Mouse (Mus musculus) thymus, adult 2 months (tissue): ENCODE results near the gene Ppp1r3a. TPM values are rescaled to one million over a fixed set of nuclear protein-coding genes. Genes with fewer than 3 reads are reported as not detected.
"Not testable (repeated sequence)": the region's sequence is repeated elsewhere in the genome, so short reads cannot be mapped to it uniquely, and the experiment has no call there.

ENCODE experiments used
- DNase-seq: peaks from one replicate; pipeline ENCODE4 v3.0.0; 2021
- H3K27ac ChIP-seq: fragments of 200-500 bp; 2 replicates; pipeline ENCODE4 v1.5.1; 2012; ENCODE audit warnings: low read length, control low read depth; ENCODE audit not compliant: control insufficient read depth, insufficient read depth
- H3K27me3 ChIP-seq: fragments of 200-500 bp; 2 replicates; pipeline ENCODE4 v1.6.1; 2012; ENCODE audit warnings: mild to moderate bottlenecking, low read length, moderate library complexity, mixed read lengths; ENCODE audit not compliant: control insufficient read depth, insufficient read depth
- H3K36me3 ChIP-seq: fragments of 200-500 bp; 2 replicates; pipeline ENCODE4 v1.6.1; 2012; ENCODE audit warnings: mild to moderate bottlenecking, low read length, moderate library complexity; ENCODE audit not compliant: control insufficient read depth, insufficient read depth
- H3K4me1 ChIP-seq: fragments of 200-500 bp; replicated peaks from 2 replicates; pipeline ENCODE4 v1.6.1; 2012; ENCODE audit warnings: low read length; ENCODE audit not compliant: control insufficient read depth, insufficient read depth
- H3K4me3 ChIP-seq: fragments of 200-500 bp; 2 replicates; pipeline ENCODE4 v1.5.1; 2012; ENCODE audit warnings: mild to moderate bottlenecking, low read length, control low read depth, moderate library complexity; ENCODE audit not compliant: control insufficient read depth, insufficient read depth
- CTCF ChIP-seq: fragments of 200-500 bp; IDR thresholded peaks from 2 replicates; pipeline ENCODE4 v1.5.1; 2012; ENCODE audit warnings: mild to moderate bottlenecking, control low read depth, low read length, moderate library complexity, borderline replicate concordance; ENCODE audit not compliant: control insufficient read depth, poor library complexity, insufficient read depth; ENCODE audit errors: extremely low read depth
- POLR2A ChIP-seq: fragments of 200-500 bp; IDR thresholded peaks from 2 replicates; pipeline ENCODE4 v1.6.1; 2012; ENCODE audit warnings: mild to moderate bottlenecking, low read length, control low read depth, moderate library complexity; ENCODE audit not compliant: control insufficient read depth, poor library complexity, insufficient read depth; ENCODE audit errors: extremely low read depth
- WGBS: fragments of 180-500 bp; shearing (Covaris S2); methylation state at CpG from one replicate; pipeline ENCODE4 v1.1.7; 2018; 5-methylcytosine and 5-hydroxymethylcytosine counted together
- polyA plus RNA-seq: library from polyadenylated mRNA; depleted of rRNA; stranded (reverse); fragments of >200 nt; gene quantifications from 2 replicates; pipeline ENCODE4 v1.2.3, GENCODE M21; 2012; rRNA removed

Gene Ppp1r3a
- polyA plus RNA-seq, 1 experiment: 0.07 TPM

GRCm38 (mm10) chr6:14715129-14715989 lies 39.7 kb downstream of the Ppp1r3a start:
- no peak overlapping the region for H3K4me3 ChIP-seq
- WGBS: 87% methylated on average over 4 of the region's 4 CpGs

GRCm38 (mm10) chr6:14712146-14712545 lies 42.9 kb downstream of the Ppp1r3a start:
- no peaks in the 10 kb centered on the region for H3K36me3 ChIP-seq
- no peak overlapping the region for H3K4me3 ChIP-seq
- no peaks in the 10 kb centered on the region for H3K27me3 ChIP-seq
- no peak overlapping the region for H3K27ac ChIP-seq
- no peaks in the 10 kb centered on the region for H3K4me1 ChIP-seq
- no peak for TF ChIP-seq CTCF
- no peak for TF ChIP-seq POLR2A
- DNase-seq: no peak
- 76% methylated on average over 2 of the region's 2 CpGs for WGBS

More at GRCm38 (mm10) chr6:14715129-14715989, 39.7 kb downstream of the Ppp1r3a start:
- no peaks in the 10 kb centered on the region for H3K36me3 ChIP-seq
- no peaks in the 10 kb centered on the region for H3K4me1 ChIP-seq
- no peak overlapping the region for H3K27ac ChIP-seq
- no peaks in the 10 kb centered on the region for H3K27me3 ChIP-seq
- TF ChIP-seq CTCF: no peak
- no peak for TF ChIP-seq POLR2A
- no peak for DNase-seq

- Histone ChIP-seq H3K4me1 (no peaks in the 10 kb centered on the region), H3K27me3 (no peaks in the 10 kb centered on the region), H3K27ac (no peak overlapping the region), H3K4me3 (no peak overlapping the region), H3K36me3 (no peaks in the 10 kb centered on the region)
- TF ChIP-seq CTCF (no peak), POLR2A (no peak)
- DNase-seq: no peak
Measured at GRCm38 (mm10) chr6:14700030-14700429, 55.0 kb downstream of the Ppp1r3a start.

- not testable (repeated sequence) for DNase-seq, H3K36me3 ChIP-seq, H3K4me1 ChIP-seq, H3K4me3 ChIP-seq, H3K27ac ChIP-seq, H3K27me3 ChIP-seq
- 93% methylated on average over 20 of the region's 20 CpGs for WGBS
Measured at GRCm38 (mm10) chr6:14679231-14679887, 75.7 kb downstream of the Ppp1r3a start.

GRCm38 (mm10) chr6:14668966-14669365 lies 86.1 kb downstream of the Ppp1r3a start:
- not testable (repeated sequence) for H3K27ac ChIP-seq, H3K4me1 ChIP-seq, H3K27me3 ChIP-seq, DNase-seq, H3K4me3 ChIP-seq, H3K36me3 ChIP-seq
- WGBS: 85% methylated on average over 2 of the region's 2 CpGs

- not testable (repeated sequence) for H3K36me3 ChIP-seq, H3K4me3 ChIP-seq, DNase-seq, H3K27me3 ChIP-seq, H3K27ac ChIP-seq, H3K4me1 ChIP-seq
- 94% methylated on average over 2 of the region's 2 CpGs for WGBS
Measured at GRCm38 (mm10) chr6:14667651-14668050, 87.4 kb downstream of the Ppp1r3a start.

Other genes starting within 250 kb of the Ppp1r3a start
- 0.36 and 0.85 TPM in 2 replicates for gene Foxp2, start 146.1 kb upstream of the Ppp1r3a start, polyA plus RNA-seq